Mouse (Mus musculus) stomach, postnatal 0 days (tissue): ENCODE measurements at regions not wholly inside any gene's neighbourhood (a gene's known extent, or its start where the extent isn't known, plus 50 kb on each side); places are given as distances from the start of the nearest gene placed in this dataset.

ENCODE experiments used
- CTCF ChIP-seq: IDR thresholded peaks from 2 replicates; pipeline ENCODE4 v1.5.1; 2016; ENCODE audit warnings: antibody characterized with exemption, low read depth, mild to moderate bottlenecking, moderate library complexity
- EP300 ChIP-seq: optimal IDR thresholded peaks from 2 replicates; pipeline ENCODE3; 2016; ENCODE audit warnings: antibody characterized with exemption

DNA sequence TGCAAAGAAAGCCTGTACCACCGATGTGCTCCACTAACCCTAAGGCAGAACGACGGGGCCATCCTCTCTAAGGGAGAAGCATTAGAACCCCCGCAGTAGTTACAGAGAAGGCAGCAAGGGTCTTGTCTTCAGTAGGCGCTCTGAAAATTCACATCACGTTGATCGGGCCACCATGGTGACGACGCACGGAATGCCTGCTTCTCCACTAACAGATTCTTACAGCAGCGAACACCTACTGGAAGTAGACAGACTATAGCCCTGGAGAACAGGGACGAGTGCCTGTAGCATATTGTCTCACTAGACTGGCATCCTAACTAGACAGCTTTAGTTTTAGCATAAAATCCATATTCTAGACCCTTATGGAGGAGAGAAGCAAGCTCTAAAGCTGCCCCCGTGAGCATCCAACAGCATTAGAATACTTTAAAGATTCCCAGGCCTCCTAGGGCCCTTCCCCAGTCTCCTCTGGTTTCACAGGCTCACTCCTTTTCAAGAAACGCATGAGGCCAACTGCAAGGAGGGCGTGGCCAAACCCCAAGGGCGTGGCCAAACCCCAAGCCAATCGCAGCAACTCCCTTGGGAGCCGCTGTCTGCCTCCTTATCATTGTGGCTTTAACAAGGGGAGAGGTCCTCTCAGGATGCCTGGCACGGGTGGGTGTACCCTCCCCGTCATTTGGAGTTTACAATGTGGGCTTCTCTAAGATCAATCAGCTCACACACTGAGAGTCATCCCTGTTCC lies 517.8 kb downstream of the Vrk1 start:
- TF ChIP-seq CTCF (no peak), EP300 (no peak)
